Mouse (Mus musculus) ES-Bruce4 (cell line): ENCODE data around the gene Rassf2.

Experiments used
- CTCF ChIP-seq: IDR thresholded peaks from one replicate; pipeline ENCODE4 v1.8.1; 2011; ENCODE audit warnings: low read depth, low read length
- EP300 ChIP-seq: IDR thresholded peaks from 2 replicates; pipeline ENCODE4 v1.6.1; 2011; ENCODE audit warnings: low read depth, low read length; ENCODE audit not compliant: insufficient read depth
- POLR2A ChIP-seq: IDR thresholded peaks from one replicate; pipeline ENCODE4 v1.8.1; 2011; ENCODE audit warnings: low read length; ENCODE audit not compliant: insufficient read depth

GRCm38 (mm10) chr2:132022621-132023020, 7.4 kb downstream of the Rassf2 start:
- TF ChIP-seq CTCF (no peak), EP300 (no peak), POLR2A (no peak)
